Mouse (Mus musculus): ENCODE results near the gene Bhmt2.

- TF ChIP-seq CTCF (IDR thresholded peaks at IDR 0.05; ENCODE audit: low read depth, low read length) (no peak), TAL1 (conservative IDR thresholded peaks at IDR 0.05; ENCODE audit: low read depth, low read length) (no peak), POLR2AphosphoS5 (IDR thresholded peaks at IDR 0.05; ENCODE audit: insufficient replicate concordance, low read depth, low read length) (no peak), GATA1 (IDR thresholded peaks at IDR 0.05; ENCODE audit: borderline replicate concordance, low read length) (no peak)
These were observed 6.5 kb downstream of the Bhmt2 start for GRCm38 (mm10) chr13:93667586-93667985.

Measured in G1E (cell line).